Mouse (Mus musculus): ENCODE measurements at regions not wholly inside any gene's neighbourhood (a gene's known extent, or its start where the extent isn't known, plus 50 kb on each side); places are given as distances from the start of the nearest gene placed in this dataset.

- in situ Hi-C loops (cut with MboI; ENCODE audit: low pct_unique_long_range_greater_than_20kb in 1 of 2, low sequenced_read_pairs in 2 of 2, unreplicated experiment in 1 of 2), result no loop called here
These were observed 210.5 kb downstream of the Nedd1 start for GRCm38 (mm10) chr10:92511769-92512168.

GRCm38 (mm10) chr10:92510677-92511076 lies 211.5 kb downstream of the Nedd1 start:
- in situ Hi-C loops (cut with MboI; ENCODE audit: low pct_unique_long_range_greater_than_20kb in 1 of 2, low sequenced_read_pairs in 2 of 2, unreplicated experiment in 1 of 2), result no loop called here

GRCm38 (mm10) chr10:92504271-92504670 lies 217.9 kb downstream of the Nedd1 start:
- in situ Hi-C loops (cut with MboI; ENCODE audit: low pct_unique_long_range_greater_than_20kb in 1 of 2, low sequenced_read_pairs in 2 of 2, unreplicated experiment in 1 of 2), result no loop called here

- in situ Hi-C loops (cut with MboI; ENCODE audit: low pct_unique_long_range_greater_than_20kb in 1 of 2, low sequenced_read_pairs in 2 of 2, unreplicated experiment in 1 of 2), result no loop called here
These were observed 238.6 kb downstream of the Nedd1 start for GRCm38 (mm10) chr10:92483592-92483991.

- in situ Hi-C loops (cut with MboI; ENCODE audit: low pct_unique_long_range_greater_than_20kb in 1 of 2, low sequenced_read_pairs in 2 of 2, unreplicated experiment in 1 of 2), result no loop called here
These were observed 248.9 kb downstream of the Nedd1 start for GRCm38 (mm10) chr10:92473282-92473681.

- in situ Hi-C loops (cut with MboI; ENCODE audit: low pct_unique_long_range_greater_than_20kb in 1 of 2, low sequenced_read_pairs in 2 of 2, unreplicated experiment in 1 of 2), result no loop called here
These were observed 251.1 kb downstream of the Nedd1 start for GRCm38 (mm10) chr10:92471111-92471510.

GRCm38 (mm10) chr10:92455195-92455594 lies 267.0 kb downstream of the Nedd1 start:
- in situ Hi-C loops (cut with MboI; ENCODE audit: low pct_unique_long_range_greater_than_20kb in 1 of 2, low sequenced_read_pairs in 2 of 2, unreplicated experiment in 1 of 2), result no loop called here

GRCm38 (mm10) chr10:92453550-92453949 lies 268.7 kb downstream of the Nedd1 start:
- in situ Hi-C loops (cut with MboI; ENCODE audit: low pct_unique_long_range_greater_than_20kb in 1 of 2, low sequenced_read_pairs in 2 of 2, unreplicated experiment in 1 of 2), result no loop called here

- in situ Hi-C loops (cut with MboI; ENCODE audit: low pct_unique_long_range_greater_than_20kb in 1 of 2, low sequenced_read_pairs in 2 of 2, unreplicated experiment in 1 of 2), result no loop called here
These were observed 276.3 kb downstream of the Nedd1 start for GRCm38 (mm10) chr10:92445957-92446356.

GRCm38 (mm10) chr10:92438621-92439394 lies 283.4 kb downstream of the Nedd1 start:
- in situ Hi-C loops (cut with MboI; ENCODE audit: low pct_unique_long_range_greater_than_20kb in 1 of 2, low sequenced_read_pairs in 2 of 2, unreplicated experiment in 1 of 2), result no loop called here

- in situ Hi-C loops (cut with MboI; ENCODE audit: low pct_unique_long_range_greater_than_20kb in 1 of 2, low sequenced_read_pairs in 2 of 2, unreplicated experiment in 1 of 2), result no loop called here
These were observed 293.0 kb downstream of the Nedd1 start for GRCm38 (mm10) chr10:92429256-92429655.

- in situ Hi-C loops (cut with MboI; ENCODE audit: low pct_unique_long_range_greater_than_20kb in 1 of 2, low sequenced_read_pairs in 2 of 2, unreplicated experiment in 1 of 2), result no loop called here
These were observed 294.2 kb downstream of the Nedd1 start for GRCm38 (mm10) chr10:92428026-92428425.

- in situ Hi-C loops (cut with MboI; ENCODE audit: low pct_unique_long_range_greater_than_20kb in 1 of 2, low sequenced_read_pairs in 2 of 2, unreplicated experiment in 1 of 2), result no loop called here
These were observed 295.8 kb downstream of the Nedd1 start for GRCm38 (mm10) chr10:92426443-92426842.

- in situ Hi-C loops (cut with MboI; ENCODE audit: low pct_unique_long_range_greater_than_20kb in 1 of 2, low sequenced_read_pairs in 2 of 2, unreplicated experiment in 1 of 2), result no loop called here
These were observed 309.5 kb downstream of the Nedd1 start for GRCm38 (mm10) chr10:92412737-92413136.

- in situ Hi-C loops (cut with MboI; ENCODE audit: low pct_unique_long_range_greater_than_20kb in 1 of 2, low sequenced_read_pairs in 2 of 2, unreplicated experiment in 1 of 2), result no loop called here
These were observed 311.4 kb downstream of the Nedd1 start for GRCm38 (mm10) chr10:92410813-92411325.

GRCm38 (mm10) chr10:92404697-92405293 lies 317.4 kb downstream of the Nedd1 start:
- in situ Hi-C loops (cut with MboI; ENCODE audit: low pct_unique_long_range_greater_than_20kb in 1 of 2, low sequenced_read_pairs in 2 of 2, unreplicated experiment in 1 of 2), result no loop called here

- in situ Hi-C loops (cut with MboI; ENCODE audit: low pct_unique_long_range_greater_than_20kb in 1 of 2, low sequenced_read_pairs in 2 of 2, unreplicated experiment in 1 of 2), result no loop called here
These were observed 321.6 kb downstream of the Nedd1 start for GRCm38 (mm10) chr10:92400587-92401090.

GRCm38 (mm10) chr10:92389176-92389732 lies 333.0 kb downstream of the Nedd1 start:
- in situ Hi-C loops (cut with MboI; ENCODE audit: low pct_unique_long_range_greater_than_20kb in 1 of 2, low sequenced_read_pairs in 2 of 2, unreplicated experiment in 1 of 2), result no loop called here

- in situ Hi-C loops (cut with MboI; ENCODE audit: low pct_unique_long_range_greater_than_20kb in 1 of 2, low sequenced_read_pairs in 2 of 2, unreplicated experiment in 1 of 2), result no loop called here
These were observed 355.1 kb downstream of the Nedd1 start for GRCm38 (mm10) chr10:92367126-92367525.
